Mouse (Mus musculus): ENCODE measurements at regions not wholly inside any gene's neighbourhood (a gene's known extent, or its start where the extent isn't known, plus 50 kb on each side); places are given as distances from the start of the nearest gene placed in this dataset.

DNA sequence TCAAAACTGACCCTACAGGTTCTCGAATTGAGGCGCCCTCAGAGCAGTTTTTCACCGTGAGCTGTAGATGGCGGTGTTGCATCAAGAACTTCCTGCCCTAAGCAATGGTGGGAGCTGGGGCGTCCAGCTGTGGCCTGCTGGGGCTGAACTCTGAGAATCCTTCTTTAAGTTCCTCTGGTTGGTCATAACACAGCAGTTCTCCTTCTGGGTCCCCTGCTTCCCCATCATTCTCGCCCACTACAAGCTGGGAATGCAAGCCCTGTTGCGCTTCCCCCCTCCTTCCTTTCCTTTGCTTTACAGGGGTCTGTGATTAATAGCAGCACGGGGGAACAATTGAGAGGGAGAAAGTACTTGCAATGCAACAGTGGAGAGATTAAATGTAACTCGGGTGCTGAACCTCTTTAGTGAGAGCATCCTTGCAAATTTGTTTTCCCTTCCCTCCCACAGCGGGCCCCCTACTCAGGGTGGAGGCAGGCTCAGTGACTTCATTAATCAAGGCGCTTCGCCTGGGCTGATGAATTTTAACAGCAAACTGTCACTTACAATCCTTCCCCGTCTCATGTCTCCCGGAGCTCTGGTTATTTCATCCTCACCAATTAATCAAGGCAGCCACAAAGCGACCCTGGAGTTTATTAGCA, 794.3 kb upstream of the Api5 start:
- DNase-seq (ENCODE audit: low spot score in 2 of 2) = peak; percentile 8 to 33

DNA sequence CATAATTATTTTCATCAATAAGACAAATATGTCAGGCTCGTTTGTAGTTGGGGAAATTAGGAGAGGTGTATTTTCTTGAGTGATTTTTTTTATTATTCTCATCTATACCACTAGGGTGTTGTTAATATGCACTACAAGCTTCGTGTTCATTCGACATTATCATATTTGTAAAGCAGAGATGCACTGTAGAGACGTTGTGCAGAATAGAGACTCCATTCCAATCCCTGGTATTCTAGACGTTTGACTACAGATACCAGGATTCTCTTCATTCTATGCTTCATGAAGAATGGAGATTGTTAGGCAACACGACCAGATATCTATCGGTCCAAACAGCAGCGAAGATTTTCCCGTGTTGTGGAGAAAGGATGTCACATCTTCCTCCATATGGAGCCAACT, 793.8 kb upstream of the Api5 start:
- no peak for DNase-seq (ENCODE audit: low spot score in 2 of 2)

DNA sequence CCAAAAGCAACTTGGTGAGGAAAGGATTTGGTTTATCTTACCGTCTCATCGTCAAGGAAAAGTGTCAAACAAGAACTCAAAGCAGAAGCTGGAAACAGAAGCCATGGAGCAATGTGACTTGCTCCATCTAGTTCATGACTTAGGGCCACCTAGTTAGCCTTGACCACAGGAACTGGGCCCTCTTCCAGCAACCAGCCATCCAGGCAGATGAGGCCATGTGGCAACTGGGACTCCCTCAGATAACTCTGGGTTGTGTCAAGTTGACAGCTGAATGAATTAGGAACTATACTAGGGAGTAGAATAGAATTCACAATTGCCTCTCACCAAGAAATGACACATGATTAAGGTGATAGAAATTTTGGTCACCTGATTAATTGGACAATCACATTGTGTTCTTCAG, 791.5 kb upstream of the Api5 start:
- DNase-seq (ENCODE audit: low spot score in 2 of 2) = no peak

DNA sequence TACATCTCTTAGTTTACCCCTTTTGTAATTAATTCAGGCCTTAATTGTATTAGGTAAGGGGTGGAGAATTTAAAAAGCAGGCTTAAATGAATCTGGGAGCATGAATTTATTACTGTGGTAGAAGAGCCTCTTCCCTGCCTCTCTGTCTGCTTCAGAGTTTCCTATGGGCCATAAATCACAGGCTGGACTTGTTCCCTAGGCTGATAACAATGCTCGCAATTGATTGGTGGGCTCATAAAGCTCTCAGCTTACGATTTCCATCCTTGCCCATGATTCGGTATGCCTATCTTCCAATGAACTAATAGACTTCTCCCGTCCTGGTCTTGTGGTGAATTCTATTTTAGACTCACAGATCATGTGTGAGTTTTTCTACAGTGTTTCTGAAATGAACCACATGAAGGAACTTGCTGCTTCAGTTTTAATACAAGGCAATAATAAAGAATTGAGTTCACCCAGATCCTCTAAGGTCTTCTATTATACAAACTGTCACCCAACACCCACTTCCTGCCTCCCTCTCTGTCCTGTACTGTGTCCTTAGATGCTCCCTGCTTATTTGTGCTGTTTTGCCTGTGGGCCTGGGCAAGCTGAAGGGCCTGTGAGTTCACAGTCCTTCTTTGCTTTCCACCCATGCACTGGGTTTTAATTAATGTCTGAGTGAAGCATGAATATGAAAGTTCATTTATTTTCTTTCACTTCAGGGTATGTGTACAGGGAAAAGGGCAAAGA, 772.4 kb upstream of the Api5 start:
- DNase-seq (ENCODE audit: low spot score in 2 of 2) = no peak
